Mouse (Mus musculus): Measurements from ENCODE around the gene Gm10719.
"Not testable (repeated sequence)": the region's sequence is repeated elsewhere in the genome, so short reads cannot be mapped to it uniquely, and the experiment has no call there.

The Gm10719 gene

GRCm38 (mm10) chr9:3026136-3026535 is 8.9 kb downstream of the Gm10719 start:
- DNase-seq: not testable (repeated sequence)

- DNase-seq: not testable (repeated sequence)
Measured at GRCm38 (mm10) chr9:3026741-3027140, 9.5 kb downstream of the Gm10719 start.

- DNase-seq: not testable (repeated sequence)
Measured at GRCm38 (mm10) chr9:3027200-3027599, 10.0 kb downstream of the Gm10719 start.

GRCm38 (mm10) chr9:3029276-3030000 is 12.2 kb downstream of the Gm10719 start:
- peak; percentile 23 for DNase-seq

GRCm38 (mm10) chr9:3030677-3031318 is 13.6 kb downstream of the Gm10719 start:
- not testable (repeated sequence) for DNase-seq

- DNase-seq: not testable (repeated sequence)
Measured at GRCm38 (mm10) chr9:3034299-3034698, 17.1 kb downstream of the Gm10719 start, which contains the start of gene Gm17535. Gm17535 (plus strand) TSS chr9:3034599.

- DNase-seq: not testable (repeated sequence)
Measured at GRCm38 (mm10) chr9:3036577-3036976, 19.4 kb downstream of the Gm10719 start, which contains the start of gene Gm10715. Gm10715 (plus strand) TSS chr9:3036877.

GRCm38 (mm10) chr9:3038161-3038560 is 21.0 kb downstream of the Gm10719 start:
- not testable (repeated sequence) for DNase-seq
